Mouse (Mus musculus): ENCODE results near the gene Ppp2ca.
"Not testable (repeated sequence)": the region's sequence is repeated elsewhere in the genome, so short reads cannot be mapped to it uniquely, and the experiment has no call there.

The Ppp2ca gene

DNA sequence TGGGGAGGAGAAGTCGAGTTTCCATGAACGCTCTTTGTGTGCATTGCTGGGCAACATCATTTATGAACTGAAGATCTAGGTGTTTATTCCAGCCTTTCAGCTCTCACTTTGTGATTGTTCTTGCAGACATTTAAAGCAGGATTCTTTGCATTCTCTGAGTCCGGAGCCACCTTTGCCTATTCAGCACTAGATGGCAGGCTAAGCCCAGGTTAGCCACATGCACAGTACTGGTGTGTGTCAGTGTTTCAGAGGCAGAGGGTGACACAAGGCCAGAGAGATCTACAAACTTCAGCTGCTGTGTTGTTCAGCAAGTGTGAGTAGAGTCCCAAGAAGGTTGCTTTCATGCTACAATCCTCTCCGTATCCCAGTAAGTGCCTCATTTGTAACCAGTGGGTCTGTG lies 45.2 kb downstream of the Ppp2ca start:
- not testable (repeated sequence) for DNase-seq (ENCODE audit: low spot score)

DNA sequence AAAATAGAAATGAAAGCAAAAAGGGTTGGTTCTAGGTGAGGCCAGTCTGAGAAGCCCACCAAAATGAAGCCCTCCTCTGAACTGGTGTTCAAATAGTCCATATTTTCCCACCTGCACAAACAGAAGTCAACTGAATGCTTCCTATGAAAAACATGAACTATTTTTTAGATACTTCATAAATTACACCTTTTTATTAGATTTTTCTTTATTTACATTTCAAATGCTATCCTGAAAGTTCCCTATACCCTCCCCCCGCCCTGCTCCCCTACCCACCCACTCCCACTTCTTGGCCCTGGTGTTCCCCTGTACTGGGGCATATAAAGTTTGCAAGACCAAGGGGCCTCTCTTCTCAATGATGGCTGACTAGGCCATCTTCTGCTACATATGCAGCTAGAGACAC lies 46.9 kb downstream of the Ppp2ca start, which contains the start of gene Olfr1373:
Olfr1373 (minus strand) TSS at position 101 of the 400 bp plus-strand sequence.
- not testable (repeated sequence) for DNase-seq (ENCODE audit: low spot score)

DNA sequence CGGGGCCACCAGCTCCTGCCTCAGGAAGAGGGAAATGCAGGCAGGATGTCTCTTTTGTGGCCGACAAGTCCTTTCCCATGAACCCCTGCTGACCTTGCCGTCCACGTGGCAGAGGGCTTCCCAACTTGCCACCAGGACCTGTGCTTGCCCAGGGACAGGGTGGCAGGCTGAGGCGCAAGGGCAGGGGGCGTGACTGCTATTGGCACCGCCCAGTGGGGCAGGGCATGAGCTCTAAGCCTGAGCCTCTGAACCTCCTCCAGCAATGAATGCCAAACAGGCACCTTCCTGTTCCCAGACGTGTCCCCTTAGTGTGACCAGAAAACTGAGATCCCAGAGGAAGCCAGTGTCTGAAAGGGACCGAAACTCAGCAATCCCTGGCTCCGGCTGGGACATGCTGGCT lies 65.4 kb downstream of the Ppp2ca start:
- no peak for DNase-seq (ENCODE audit: low spot score)

DNA sequence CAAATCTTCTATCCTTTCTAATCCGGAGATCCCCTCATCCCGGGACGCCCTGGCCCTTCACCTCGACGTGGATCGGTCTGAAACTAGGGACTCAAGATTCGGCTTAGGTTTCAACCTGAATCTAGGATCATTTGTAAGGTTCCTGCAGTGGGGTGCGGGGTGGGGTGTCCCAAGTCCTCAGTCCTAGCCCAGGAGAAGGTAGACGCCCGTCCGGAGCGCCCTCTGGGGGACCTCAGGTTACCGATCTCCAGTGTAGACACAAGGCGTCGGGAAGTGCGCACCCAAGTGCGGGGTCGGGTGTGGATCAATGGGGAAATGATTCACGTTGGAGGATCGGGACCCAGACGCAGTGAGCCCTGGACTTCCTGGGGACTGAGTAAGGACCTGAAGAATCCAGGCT lies 68.6 kb downstream of the Ppp2ca start:
- no peak for DNase-seq (ENCODE audit: low spot score)

DNA sequence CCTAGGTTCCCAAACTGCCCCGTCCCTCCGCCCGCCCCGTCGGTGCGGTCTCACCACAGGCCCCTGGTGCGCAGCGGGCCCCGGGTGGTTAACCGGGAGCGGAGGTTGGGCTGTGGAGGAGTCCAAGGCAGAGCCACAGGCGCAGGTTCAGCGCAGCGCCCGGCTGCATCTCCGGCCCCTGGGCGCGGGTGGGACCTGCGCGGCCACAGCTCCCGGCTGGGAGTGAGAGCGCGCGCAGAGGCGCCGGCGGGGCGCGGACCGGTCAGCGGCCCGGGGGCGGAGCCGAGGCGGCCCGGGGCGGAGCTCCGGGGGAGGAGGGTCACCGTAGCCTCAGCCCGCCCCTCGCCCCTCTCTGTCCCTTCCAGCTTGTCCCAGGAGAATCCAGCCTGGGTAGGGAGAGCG lies 69.4 kb downstream of the Ppp2ca start:
- DNase-seq (ENCODE audit: low spot score), result not testable (repeated sequence)

DNA sequence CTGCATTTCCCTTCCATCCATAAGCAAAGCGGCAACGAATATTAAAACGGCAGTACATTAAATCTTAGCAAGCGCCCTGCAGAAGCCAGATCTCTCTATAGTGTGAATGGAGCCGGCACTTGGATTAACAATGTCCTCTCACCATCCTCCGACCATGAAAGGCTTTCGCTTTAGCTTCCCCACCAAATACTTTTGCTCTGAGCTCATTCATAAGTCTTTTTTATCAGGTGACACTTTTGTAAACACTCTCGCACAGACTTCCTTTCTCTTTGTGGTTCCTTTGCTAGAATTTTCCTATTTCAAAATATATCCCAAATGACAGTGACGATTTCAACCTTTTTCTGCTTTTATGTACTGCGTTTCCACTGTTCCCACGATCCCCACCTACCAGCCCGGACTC lies 70.0 kb downstream of the Ppp2ca start:
- no peak for DNase-seq (ENCODE audit: low spot score)
